Mouse (Mus musculus): ENCODE data around the gene Nt5e.

DNA sequence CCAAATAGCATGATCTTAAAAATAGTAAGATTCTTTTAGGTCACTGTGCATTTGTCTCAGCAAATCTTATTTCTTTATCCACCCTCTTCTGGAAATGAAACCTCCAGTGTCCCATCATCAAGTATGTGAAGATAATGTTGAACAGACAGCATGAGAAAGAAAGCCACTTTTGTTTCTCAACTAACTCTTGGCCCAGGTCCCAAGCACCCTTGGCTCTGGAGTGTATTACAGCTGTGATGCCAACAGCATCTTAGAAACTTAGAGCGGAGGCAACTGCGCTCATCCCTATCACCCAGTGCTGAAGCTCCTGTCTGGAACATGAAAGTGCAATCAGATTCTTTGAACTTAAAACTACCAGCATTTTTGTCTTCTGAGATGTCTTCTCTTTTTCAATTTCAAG lies 42.7 kb downstream of the Nt5e start:
- TF ChIP-seq CTCF (IDR thresholded peaks at IDR 0.05; ENCODE audit: borderline replicate concordance, insufficient read depth, low read depth, low read length) (no peak), POLR2A (IDR thresholded peaks at IDR 0.05; ENCODE audit: borderline replicate concordance, insufficient read depth, low read length) (no peak)
